ENCODE assay signal across 16 mouse cellular contexts in the genomic region with DNA sequence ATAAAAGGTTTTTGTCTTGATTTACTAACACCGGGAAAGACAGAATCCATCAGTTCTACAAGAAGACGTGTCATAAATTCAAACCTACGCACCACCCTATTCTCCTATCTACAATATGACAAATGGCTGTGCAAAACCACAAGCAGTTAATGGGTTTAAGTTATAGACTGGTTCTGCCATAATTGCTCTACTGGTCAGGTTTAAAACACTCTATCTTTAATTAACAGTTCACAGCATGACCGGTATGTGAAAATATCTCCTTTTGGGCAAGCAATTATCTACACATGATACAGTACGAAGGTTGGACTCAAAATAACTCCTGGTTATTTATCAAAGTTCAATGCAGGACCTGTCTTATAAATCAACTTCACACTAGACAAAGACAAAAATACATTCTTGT.
"Had no signal": no experiment of that assay in that cellular context is flagged by ENCODE, and none has a peak within 500 bp of the region (broad histone marks: within the 10 kb centered on the region; RNA-seq: fewer than 3 reads in every experiment).

No protein-coding gene starts in this region.

- H3K9me3 ChIP-seq: lung, embryonic 15.5 days; midbrain, embryonic 12.5 days; neural tube, embryonic 12.5 days had no signal

- DNase-seq: lung, adult 2 months; lung, postnatal 14 days; lung, postnatal 36 days; midbrain, embryonic 14.5 days; right cerebral cortex, postnatal 14 days; right cerebral cortex, postnatal 4 days; spleen, adult 18-20 months; thymus, adult 18-20 months; thymus, postnatal 14 days; thymus, postnatal 36 days had no signal

- H3K27me3 ChIP-seq: lung, embryonic 15.5 days; midbrain, embryonic 12.5 days; neural tube, embryonic 12.5 days had no signal

- H3K4me3 ChIP-seq: lung, embryonic 15.5 days; midbrain, embryonic 12.5 days; neural tube, embryonic 12.5 days had no signal

- H3K36me3 ChIP-seq: lung, embryonic 15.5 days; midbrain, embryonic 12.5 days; neural tube, embryonic 12.5 days had no signal

- ATAC-seq: lung, postnatal 0 days had no signal

- H3K4me1 ChIP-seq: lung, embryonic 15.5 days; midbrain, embryonic 12.5 days; neural tube, embryonic 12.5 days had no signal

- H3K9ac ChIP-seq: liver, embryonic 14.5 days; lung, embryonic 15.5 days; midbrain, embryonic 12.5 days; neural tube, embryonic 12.5 days had no signal

- H3K27ac ChIP-seq: liver, embryonic 14.5 days; lung, embryonic 15.5 days; macrophage; midbrain, embryonic 12.5 days; neural tube, embryonic 12.5 days had no signal

- H3K4me2 ChIP-seq: lung, embryonic 15.5 days; midbrain, embryonic 12.5 days; neural tube, embryonic 12.5 days had no signal
